Mouse (Mus musculus) adipocyte (in vitro differentiated cells): ENCODE results near the gene Pxn.
"Not testable (repeated sequence)": the region's sequence is repeated elsewhere in the genome, so short reads cannot be mapped to it uniquely, and the experiment has no call there.

Experiments used
- DNase-seq: peaks from one replicate; pipeline ENCODE4 v3.0.0-alpha.2; 2016; ENCODE audit warnings: low spot score

Pxn gene

GRCm38 (mm10) chr5:115509321-115509761 lies 2.9 kb downstream of the Pxn start:
- DNase-seq = peak; percentile 33

GRCm38 (mm10) chr5:115509790-115510689 lies 3.6 kb downstream of the Pxn start:
- no peak for DNase-seq

GRCm38 (mm10) chr5:115512375-115512774 lies 5.9 kb downstream of the Pxn start:
- peak; percentile 71 for DNase-seq

- DNase-seq = no peak
Observed at GRCm38 (mm10) chr5:115513246-115513645, 6.8 kb downstream of the Pxn start.

GRCm38 (mm10) chr5:115513721-115514120 lies 7.2 kb downstream of the Pxn start:
- no peak for DNase-seq

- no peak for DNase-seq
Observed at GRCm38 (mm10) chr5:115514346-115514745, 7.9 kb downstream of the Pxn start.

- DNase-seq = peak; percentile 83
Observed at GRCm38 (mm10) chr5:115514896-115515587, 8.6 kb downstream of the Pxn start.

- no peak for DNase-seq
Observed at GRCm38 (mm10) chr5:115516081-115516907, 9.8 kb downstream of the Pxn start.

GRCm38 (mm10) chr5:115516908-115517307 lies 10.4 kb downstream of the Pxn start:
- DNase-seq = no peak

- DNase-seq = no peak
Observed at GRCm38 (mm10) chr5:115517501-115517900, 11.0 kb downstream of the Pxn start.

- DNase-seq = not testable (repeated sequence)
Observed at GRCm38 (mm10) chr5:115518214-115518613, 11.7 kb downstream of the Pxn start.

GRCm38 (mm10) chr5:115520325-115520869 lies 13.9 kb downstream of the Pxn start:
- no peak for DNase-seq

- no peak for DNase-seq
Observed at GRCm38 (mm10) chr5:115521553-115522461, 15.3 kb downstream of the Pxn start.

GRCm38 (mm10) chr5:115522531-115522930 lies 16.1 kb downstream of the Pxn start:
- no peak for DNase-seq

- DNase-seq = no peak
Observed at GRCm38 (mm10) chr5:115522981-115523499, 16.6 kb downstream of the Pxn start.

GRCm38 (mm10) chr5:115523971-115524370 lies 17.5 kb downstream of the Pxn start:
- DNase-seq = no peak

- no peak for DNase-seq
Observed at GRCm38 (mm10) chr5:115524471-115524870, 18.0 kb downstream of the Pxn start.

- DNase-seq = no peak
Observed at GRCm38 (mm10) chr5:115525416-115525815, 18.9 kb downstream of the Pxn start.

- DNase-seq = no peak
Observed at GRCm38 (mm10) chr5:115525943-115526342, 19.5 kb downstream of the Pxn start.

GRCm38 (mm10) chr5:115526456-115527202 lies 20.2 kb downstream of the Pxn start:
- no peak for DNase-seq
